Mouse (Mus musculus): ENCODE measurements around the gene Anks1b. TPM values are rescaled to one million over a fixed set of nuclear protein-coding genes. Genes with fewer than 3 reads are reported as not detected.

The Anks1b gene
- polyA plus RNA-seq, 1 experiment = 0.03 TPM

DNA sequence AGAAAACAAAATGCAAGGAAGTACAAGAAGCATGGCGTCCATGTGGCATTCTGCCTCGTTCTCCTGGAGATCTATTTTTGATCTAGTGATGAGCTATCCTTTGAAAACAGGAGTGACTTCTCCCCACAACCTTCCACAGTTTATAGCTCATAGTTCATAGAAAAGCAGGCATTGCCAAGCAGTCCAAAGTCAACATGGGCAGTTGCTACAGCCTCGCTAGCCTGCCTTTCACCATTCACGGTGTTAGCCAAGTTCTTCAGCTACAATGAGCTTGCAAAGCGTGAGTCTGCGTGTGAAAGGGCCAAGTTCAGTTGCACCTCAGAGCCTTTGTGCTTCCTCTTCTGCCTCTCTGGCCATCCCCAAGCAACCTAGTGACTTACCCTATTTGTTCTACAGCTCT lies 592.1 kb downstream of the Anks1b start:
- Histone ChIP-seq H3K4me3 (ENCODE audit: low read depth, low read length) (no peak overlapping the region), H3K36me3 (ENCODE audit: control insufficient read depth, insufficient read depth, low read length) (no peaks in the 10 kb centered on the region), H3K4me1 (ENCODE audit: control insufficient read depth, insufficient read depth, insufficient read length, low read length) (no peaks in the 10 kb centered on the region), H3K27ac (ENCODE audit: insufficient read depth, low read depth, low read length) (no peak overlapping the region), H3K27me3 (ENCODE audit: control insufficient read depth, insufficient read depth, low read length) (no peaks in the 10 kb centered on the region)
- TF ChIP-seq POLR2A (IDR thresholded peaks at IDR 0.05; ENCODE audit: low read depth, low read length) (no peak), CTCF (IDR thresholded peaks at IDR 0.05; ENCODE audit: extremely low read depth, insufficient read length, insufficient replicate concordance, low read depth, low read length) (no peak)
- 83% methylated on average over 6 of the region's 6 CpGs for WGBS

GRCm38 (mm10) chr10:90467546-90467945 lies 594.2 kb downstream of the Anks1b start:
- TF ChIP-seq POLR2A (IDR thresholded peaks at IDR 0.05; ENCODE audit: low read depth, low read length) = no peak
- TF ChIP-seq CTCF (IDR thresholded peaks at IDR 0.05; ENCODE audit: extremely low read depth, insufficient read length, insufficient replicate concordance, low read depth, low read length) = no peak
- Histone ChIP-seq H3K27ac (ENCODE audit: insufficient read depth, low read depth, low read length) (no peak overlapping the region), H3K36me3 (ENCODE audit: control insufficient read depth, insufficient read depth, low read length) (no peaks in the 10 kb centered on the region), H3K27me3 (ENCODE audit: control insufficient read depth, insufficient read depth, low read length) (no peaks in the 10 kb centered on the region), H3K4me1 (ENCODE audit: control insufficient read depth, insufficient read depth, insufficient read length, low read length) (no peaks in the 10 kb centered on the region), H3K4me3 (ENCODE audit: low read depth, low read length) (no peak overlapping the region)
- 30% methylated on average over 1 of the region's 1 CpGs for whole genome bisulfite sequencing

GRCm38 (mm10) chr10:90493436-90493835 lies 620.1 kb downstream of the Anks1b start:
- no peak overlapping the region for H3K4me3 ChIP-seq (ENCODE audit: low read depth, low read length)
- 87% methylated on average over 7 of the region's 7 CpGs for WGBS
- no peaks in the 10 kb centered on the region for H3K4me1 ChIP-seq (ENCODE audit: control insufficient read depth, insufficient read depth, insufficient read length, low read length)
- no peaks in the 10 kb centered on the region for H3K27me3 ChIP-seq (ENCODE audit: control insufficient read depth, insufficient read depth, low read length)
- TF ChIP-seq POLR2A (IDR thresholded peaks at IDR 0.05; ENCODE audit: low read depth, low read length) (no peak), CTCF (IDR thresholded peaks at IDR 0.05; ENCODE audit: extremely low read depth, insufficient read length, insufficient replicate concordance, low read depth, low read length) (no peak)
- H3K27ac ChIP-seq (ENCODE audit: insufficient read depth, low read depth, low read length) = no peak overlapping the region
- no peaks in the 10 kb centered on the region for H3K36me3 ChIP-seq (ENCODE audit: control insufficient read depth, insufficient read depth, low read length)

DNA sequence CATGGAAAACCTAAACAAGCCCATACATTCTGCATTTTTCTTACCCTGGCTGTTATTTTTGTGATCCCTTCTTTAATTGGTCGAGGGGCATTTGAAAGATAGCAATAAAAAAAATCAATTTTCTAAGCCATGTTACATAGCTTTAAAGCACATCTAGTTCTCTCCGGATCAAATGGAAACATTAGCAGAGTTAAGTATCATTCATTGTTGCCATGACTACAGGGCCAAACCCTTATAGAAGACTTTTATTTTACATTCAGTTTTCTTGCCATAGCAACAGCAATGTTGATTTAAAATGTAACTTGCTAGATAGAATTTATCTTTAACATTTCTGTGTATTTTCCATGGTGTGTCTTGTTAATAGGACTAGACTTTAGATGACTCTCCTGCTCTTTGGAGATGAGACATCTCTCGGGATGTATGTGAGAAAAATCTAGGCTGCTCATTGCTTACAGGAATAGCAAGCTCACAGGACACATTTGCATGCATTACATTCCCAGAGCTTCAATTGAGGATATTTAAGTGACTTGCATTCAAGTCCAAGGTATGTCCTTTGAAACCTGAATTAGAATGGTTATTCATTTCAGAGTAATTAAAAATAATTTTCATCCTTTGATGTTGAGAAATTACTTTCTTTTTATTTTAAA lies 620.8 kb downstream of the Anks1b start:
- no peak overlapping the region for H3K27ac ChIP-seq (ENCODE audit: insufficient read depth, low read depth, low read length)
- TF ChIP-seq CTCF (IDR thresholded peaks at IDR 0.05; ENCODE audit: extremely low read depth, insufficient read length, insufficient replicate concordance, low read depth, low read length) (no peak), POLR2A (IDR thresholded peaks at IDR 0.05; ENCODE audit: low read depth, low read length) (no peak)
- WGBS = 52% methylated on average over 3 of the region's 3 CpGs
- no peak overlapping the region for H3K4me3 ChIP-seq (ENCODE audit: low read depth, low read length)
- no peaks in the 10 kb centered on the region for H3K27me3 ChIP-seq (ENCODE audit: control insufficient read depth, insufficient read depth, low read length)
- H3K36me3 ChIP-seq (ENCODE audit: control insufficient read depth, insufficient read depth, low read length) = no peaks in the 10 kb centered on the region
- no peaks in the 10 kb centered on the region for H3K4me1 ChIP-seq (ENCODE audit: control insufficient read depth, insufficient read depth, insufficient read length, low read length)

DNA sequence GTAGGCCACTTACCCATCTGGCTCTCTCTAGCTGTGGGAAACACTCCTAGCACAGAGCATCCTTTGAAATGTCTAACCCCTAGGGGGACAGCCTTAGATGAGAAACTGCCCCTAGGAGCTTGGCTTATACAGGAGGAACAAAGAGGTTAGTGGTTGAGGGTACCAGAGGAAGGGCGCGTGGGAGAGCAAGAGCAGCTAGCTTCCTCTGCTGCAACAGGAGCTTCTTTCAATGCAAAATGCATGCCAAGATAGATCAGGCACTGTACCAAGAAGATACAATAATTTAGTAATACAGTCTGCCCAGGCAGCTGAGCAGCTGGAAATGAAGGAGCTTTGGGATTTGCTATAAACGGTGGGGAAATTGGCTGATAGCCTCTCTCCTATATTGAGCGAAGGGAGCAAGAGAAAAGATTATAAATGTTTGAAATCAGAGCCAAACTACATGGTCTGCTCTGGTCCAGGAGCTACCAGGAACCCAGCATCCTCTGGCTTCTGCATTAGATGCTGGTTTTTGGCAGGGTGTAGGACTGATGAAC lies 621.7 kb downstream of the Anks1b start:
- Histone ChIP-seq H3K36me3 (ENCODE audit: control insufficient read depth, insufficient read depth, low read length) (no peaks in the 10 kb centered on the region), H3K4me3 (ENCODE audit: low read depth, low read length) (no peak overlapping the region), H3K27ac (ENCODE audit: insufficient read depth, low read depth, low read length) (no peak overlapping the region), H3K27me3 (ENCODE audit: control insufficient read depth, insufficient read depth, low read length) (no peaks in the 10 kb centered on the region), H3K4me1 (ENCODE audit: control insufficient read depth, insufficient read depth, insufficient read length, low read length) (no peaks in the 10 kb centered on the region)
- 89% methylated on average over 4 of the region's 4 CpGs for WGBS
- TF ChIP-seq POLR2A (IDR thresholded peaks at IDR 0.05; ENCODE audit: low read depth, low read length) (no peak), CTCF (IDR thresholded peaks at IDR 0.05; ENCODE audit: extremely low read depth, insufficient read length, insufficient replicate concordance, low read depth, low read length) (no peak)

- no peaks in the 10 kb centered on the region for H3K4me1 ChIP-seq (ENCODE audit: control insufficient read depth, insufficient read depth, insufficient read length, low read length)
- WGBS = 37% methylated on average over 1 of the region's 1 CpGs
Observed at GRCm38 (mm10) chr10:90507561-90507960, 634.3 kb downstream of the Anks1b start.

DNA sequence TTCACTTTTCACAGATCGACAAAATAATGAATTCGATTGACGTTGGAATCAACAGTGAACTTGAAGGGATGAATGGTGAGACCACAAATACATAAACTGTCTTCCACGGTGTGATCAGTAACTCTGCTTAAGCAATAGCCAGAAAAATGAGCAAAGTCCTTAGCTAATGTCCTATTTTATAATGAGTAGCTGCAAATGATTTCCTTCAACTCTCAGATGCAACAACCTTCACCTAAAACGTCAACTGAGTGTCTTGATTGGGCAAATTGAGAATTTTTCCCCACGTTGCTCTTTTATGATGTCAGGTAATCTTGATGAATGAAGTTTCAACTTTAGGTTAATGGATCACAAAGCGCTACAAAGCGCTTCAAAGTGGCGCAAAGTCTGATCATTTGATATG lies 639.5 kb downstream of the Anks1b start:
- no peak overlapping the region for H3K4me3 ChIP-seq (ENCODE audit: low read depth, low read length)
- no peaks in the 10 kb centered on the region for H3K4me1 ChIP-seq (ENCODE audit: control insufficient read depth, insufficient read depth, insufficient read length, low read length)
- 84% methylated on average over 9 of the region's 9 CpGs for WGBS
- no peaks in the 10 kb centered on the region for H3K36me3 ChIP-seq (ENCODE audit: control insufficient read depth, insufficient read depth, low read length)
- TF ChIP-seq POLR2A (IDR thresholded peaks at IDR 0.05; ENCODE audit: low read depth, low read length) (no peak), CTCF (IDR thresholded peaks at IDR 0.05; ENCODE audit: extremely low read depth, insufficient read length, insufficient replicate concordance, low read depth, low read length) (no peak)
- H3K27me3 ChIP-seq (ENCODE audit: control insufficient read depth, insufficient read depth, low read length) = no peaks in the 10 kb centered on the region
- no peak overlapping the region for H3K27ac ChIP-seq (ENCODE audit: insufficient read depth, low read depth, low read length)

More at GRCm38 (mm10) chr10:90507561-90507960, 634.3 kb downstream of the Anks1b start:
- no peak overlapping the region for H3K27ac ChIP-seq (ENCODE audit: insufficient read depth, low read depth, low read length)
- no peaks in the 10 kb centered on the region for H3K36me3 ChIP-seq (ENCODE audit: control insufficient read depth, insufficient read depth, low read length)
- no peak for TF ChIP-seq CTCF (IDR thresholded peaks at IDR 0.05; ENCODE audit: extremely low read depth, insufficient read length, insufficient replicate concordance, low read depth, low read length)
- TF ChIP-seq POLR2A (IDR thresholded peaks at IDR 0.05; ENCODE audit: low read depth, low read length) = no peak
- no peaks in the 10 kb centered on the region for H3K27me3 ChIP-seq (ENCODE audit: control insufficient read depth, insufficient read depth, low read length)
- no peak overlapping the region for H3K4me3 ChIP-seq (ENCODE audit: low read depth, low read length)

Measured in small intestine, adult 2 months (tissue).